Mouse (Mus musculus): Measurements from ENCODE around the gene Tm9sf4. TPM values are rescaled to one million over a fixed set of nuclear protein-coding genes. Genes with fewer than 3 reads are reported as not detected.

The Tm9sf4 gene
- polyA plus RNA-seq, 1 experiment = 37.3 TPM

DNA sequence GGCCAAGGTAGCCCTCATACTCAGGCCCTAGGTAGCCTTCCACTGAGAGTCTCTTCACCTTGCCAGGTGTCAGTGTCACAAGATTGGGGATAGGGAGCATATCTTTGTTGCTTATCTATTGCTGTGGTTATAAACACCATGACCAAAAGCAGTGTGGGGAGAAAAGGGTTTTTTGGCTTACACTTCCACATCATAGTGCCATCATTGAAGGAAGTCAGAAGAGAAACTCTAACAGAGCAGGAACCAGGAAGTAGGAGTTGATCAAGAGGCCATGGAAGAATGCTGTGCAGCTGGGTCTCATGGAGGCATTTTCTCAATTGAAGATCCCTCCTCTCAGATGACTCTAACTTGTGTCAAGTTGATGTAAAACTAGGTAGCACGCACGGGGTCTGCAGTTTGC, 47.0 kb downstream of the Tm9sf4 start:
- WGBS = 100% methylated on average over 2 of the region's 2 CpGs

DNA sequence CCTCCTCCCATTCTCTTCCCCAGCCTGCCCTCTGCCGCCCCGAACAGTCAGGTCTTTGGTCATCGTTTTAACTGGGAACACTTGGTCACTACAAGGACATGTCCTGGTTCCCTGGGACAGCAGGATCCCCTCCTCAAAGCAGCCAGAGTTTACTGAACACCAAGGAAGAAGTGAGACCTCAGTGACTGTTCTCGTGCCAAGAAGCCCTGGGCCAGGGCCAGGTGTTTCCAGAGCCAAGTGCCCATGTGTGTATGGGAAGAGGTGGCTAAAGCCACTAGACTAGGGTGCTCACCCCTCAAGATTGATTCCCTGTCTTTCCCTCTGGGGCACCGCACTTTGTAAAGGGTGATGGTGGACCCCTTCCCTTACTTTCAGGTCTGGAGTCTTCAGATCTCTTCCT, 48.2 kb downstream of the Tm9sf4 start:
- WGBS = 68% methylated on average over 5 of the region's 5 CpGs
- DNase-seq (ENCODE audit: low read depth, low spot score) = no peak

More for the DNA sequence above, 47.0 kb downstream of the Tm9sf4 start:
- DNase-seq (ENCODE audit: low read depth, low spot score) = no peak

DNA sequence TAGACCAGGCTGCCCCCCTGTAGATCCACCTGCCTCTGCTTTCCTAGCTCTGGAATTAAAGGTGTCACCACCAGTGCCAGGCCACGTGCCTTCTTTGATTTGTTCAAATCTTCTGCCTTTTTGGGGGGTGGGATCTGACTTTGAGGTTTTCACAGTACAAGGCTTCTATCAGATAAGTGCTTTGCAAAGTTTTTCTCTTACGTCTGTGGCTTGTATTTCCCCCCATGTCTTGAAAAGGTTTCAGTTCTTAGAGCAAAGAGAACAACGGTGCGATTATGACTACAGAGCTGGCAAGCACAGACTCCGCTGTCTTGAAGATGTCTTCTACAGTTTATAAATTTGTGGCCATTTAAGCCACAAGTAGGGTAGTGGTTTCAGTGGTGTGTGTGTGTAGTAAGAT, 50.3 kb downstream of the Tm9sf4 start:
- DNase-seq (ENCODE audit: low read depth, low spot score) = no peak
- 92% methylated on average over 5 of the region's 5 CpGs for WGBS

DNA sequence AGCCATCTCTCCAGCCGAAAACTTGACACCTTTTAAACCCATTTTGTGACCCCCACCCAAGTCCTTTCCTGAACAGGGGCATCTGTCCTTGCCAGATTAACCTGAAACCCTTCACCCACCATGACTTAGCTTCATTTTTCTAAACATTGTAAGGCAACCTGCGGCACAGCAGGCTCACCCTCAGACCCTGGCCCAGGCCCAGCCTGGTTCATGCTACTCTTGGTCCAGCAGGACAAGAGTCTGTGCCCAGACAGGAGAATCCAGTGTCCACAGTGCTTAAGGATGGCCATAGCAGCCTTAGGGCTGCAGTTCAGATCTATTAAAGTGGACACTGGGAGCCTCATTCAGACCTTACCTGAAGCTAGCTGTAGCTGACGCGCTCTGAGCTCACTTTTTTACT, 52.2 kb downstream of the Tm9sf4 start:
- DNase-seq (ENCODE audit: low read depth, low spot score) = no peak
- WGBS = 92% methylated on average over 4 of the region's 4 CpGs

DNA sequence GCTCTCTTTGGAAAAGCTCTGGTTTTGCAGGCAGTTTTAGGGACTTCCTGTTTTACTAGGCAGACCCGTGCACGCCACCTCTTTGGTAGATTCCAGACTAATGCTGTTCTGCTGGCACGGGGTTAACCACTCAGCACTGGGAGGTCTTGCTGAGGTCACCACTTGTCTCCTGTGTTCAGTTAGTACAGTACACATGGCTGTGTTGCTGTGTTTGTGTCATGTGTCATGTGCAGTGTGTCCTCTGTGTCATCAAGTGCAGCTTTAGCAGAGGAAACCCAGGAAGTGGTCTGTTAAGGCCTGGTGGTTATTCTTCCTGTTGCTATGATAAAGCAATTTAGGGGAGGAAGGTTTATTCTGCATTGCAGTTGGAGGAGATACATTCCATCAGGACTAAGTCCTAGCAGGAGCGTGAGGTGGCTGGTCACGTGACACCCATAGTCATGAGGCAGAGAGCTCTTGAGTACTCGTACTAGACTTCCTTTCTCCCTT, 53.7 kb downstream of the Tm9sf4 start:
- WGBS = 65% methylated on average over 6 of the region's 6 CpGs
- no peak for DNase-seq (ENCODE audit: low read depth, low spot score)

DNA sequence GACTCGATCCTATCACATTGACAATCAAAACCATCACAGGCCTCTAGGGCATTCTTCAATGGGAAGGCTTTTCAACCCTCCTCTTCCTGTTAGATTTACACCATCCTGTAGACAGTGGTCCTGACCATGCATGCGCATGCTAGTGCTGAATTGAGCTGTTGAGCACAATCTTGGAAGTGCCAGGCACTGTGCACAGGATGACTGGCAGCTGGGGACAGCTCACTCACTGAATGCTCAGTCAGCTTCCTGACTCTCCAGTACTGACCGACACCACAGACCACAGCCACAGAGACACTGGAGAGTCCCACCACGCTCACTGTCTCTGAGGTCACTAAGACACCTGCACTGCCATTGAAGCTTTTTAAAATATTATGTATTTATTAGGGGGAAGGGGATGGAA, 54.3 kb downstream of the Tm9sf4 start:
- no peak for DNase-seq (ENCODE audit: low read depth, low spot score)
- 78% methylated on average over 4 of the region's 4 CpGs for WGBS

DNA sequence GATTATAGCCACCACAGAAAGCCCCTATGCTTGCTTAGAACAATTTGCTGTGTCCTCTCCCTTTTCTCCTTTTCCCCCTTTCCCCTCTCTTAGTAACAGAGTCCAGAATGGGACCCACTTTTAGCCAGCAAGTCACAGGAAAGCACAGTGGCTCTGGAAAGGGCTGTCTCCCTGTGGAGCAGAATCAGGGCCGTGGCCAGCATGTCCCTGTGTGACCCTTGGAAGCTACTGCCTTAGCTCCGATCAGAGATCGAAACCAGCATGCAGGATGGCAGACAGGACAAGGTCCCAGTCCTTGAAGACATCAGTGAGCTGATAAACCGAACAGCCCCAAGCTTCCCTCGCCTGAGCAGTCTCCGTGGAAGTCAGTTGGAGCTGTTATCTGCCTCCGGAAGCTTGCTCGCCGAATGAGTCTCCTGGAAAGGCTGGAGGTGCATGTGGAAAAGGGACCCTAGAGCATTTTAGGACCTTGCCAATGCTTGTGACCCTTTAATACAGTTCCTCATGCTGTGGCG, 56.8 kb downstream of the Tm9sf4 start:
- no peak for DNase-seq (ENCODE audit: low read depth, low spot score)
- 83% methylated on average over 10 of the region's 10 CpGs for WGBS

DNA sequence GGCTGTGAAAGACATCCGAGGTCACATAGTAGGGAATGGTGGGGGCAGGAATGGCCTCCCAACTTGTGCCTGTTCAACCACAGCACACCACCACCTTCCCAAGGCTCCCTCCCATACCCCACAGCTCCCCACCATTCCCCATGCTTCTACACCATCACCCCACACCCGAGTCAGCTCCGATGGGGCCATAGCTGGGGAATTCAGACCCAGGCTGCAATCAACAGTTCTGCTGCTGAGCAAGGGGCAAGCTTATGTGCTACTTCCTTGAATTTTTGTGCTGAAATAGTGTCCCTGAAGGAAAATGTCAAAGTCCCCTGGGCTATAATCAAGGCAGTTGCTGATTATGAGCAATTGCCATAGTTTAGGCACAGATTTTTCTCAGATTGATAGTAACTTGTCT, 57.4 kb downstream of the Tm9sf4 start:
- 55% methylated on average over 3 of the region's 3 CpGs for WGBS
- no peak for DNase-seq (ENCODE audit: low read depth, low spot score)

DNA sequence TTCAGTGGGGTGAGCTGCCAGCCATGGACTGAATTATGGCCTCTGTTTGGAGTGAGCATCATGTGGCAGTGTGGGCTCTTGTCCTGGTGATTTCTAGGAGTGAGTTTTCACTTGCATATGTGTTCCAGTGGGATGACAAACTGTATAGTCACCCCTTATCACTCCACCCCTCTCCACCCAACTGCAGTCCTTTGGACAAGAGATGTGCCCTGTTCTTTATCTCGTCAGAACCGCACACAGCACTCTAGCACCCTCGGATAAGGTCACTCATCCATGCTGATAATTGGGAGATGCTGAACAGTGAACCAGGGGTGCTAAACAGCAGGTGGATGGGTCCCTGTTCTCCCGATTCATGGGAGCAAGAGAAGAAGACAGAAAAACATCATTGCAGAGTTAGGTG, 60.5 kb downstream of the Tm9sf4 start:
- WGBS = 91% methylated on average over 4 of the region's 4 CpGs
- no peak for DNase-seq (ENCODE audit: low read depth, low spot score)

DNA sequence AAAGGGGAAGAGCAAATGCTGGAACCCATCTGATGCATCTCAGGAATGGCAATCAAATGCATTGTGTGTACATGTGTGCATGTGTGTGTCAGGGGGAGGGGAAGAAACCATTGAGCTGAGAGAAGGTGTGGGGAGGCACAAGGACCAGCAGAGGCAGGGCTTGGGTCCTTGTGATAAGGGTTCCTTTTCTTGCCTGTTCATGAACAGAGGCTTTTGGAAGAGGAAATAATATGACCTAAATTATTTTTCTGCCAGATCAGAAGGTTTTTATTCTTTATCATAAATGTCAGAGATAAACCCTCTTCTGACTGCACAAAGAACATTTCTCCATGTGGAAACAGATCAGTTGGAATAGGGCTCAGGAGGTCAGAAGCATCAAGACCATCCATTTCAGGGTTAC, 61.0 kb downstream of the Tm9sf4 start:
- DNase-seq (ENCODE audit: low read depth, low spot score) = no peak

DNA sequence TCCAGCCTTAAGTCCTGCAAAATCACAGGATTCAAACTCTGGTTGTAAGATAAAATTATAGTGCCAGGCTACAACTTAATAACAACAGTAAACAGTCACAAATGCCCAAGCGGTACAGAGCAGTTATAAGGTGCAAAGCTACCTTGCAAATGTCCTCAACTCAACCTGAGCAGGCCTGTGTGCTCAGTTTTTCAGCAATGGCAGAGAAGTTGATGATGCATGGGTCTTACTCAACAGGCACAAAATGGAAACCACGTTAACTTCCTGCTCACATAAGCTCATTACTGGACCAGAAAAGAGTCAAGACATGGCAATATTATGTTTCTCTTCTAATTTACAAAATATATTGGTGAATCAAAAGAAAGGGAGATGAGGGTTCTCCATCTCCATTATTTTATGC, 61.5 kb downstream of the Tm9sf4 start:
- DNase-seq (ENCODE audit: low read depth, low spot score) = no peak
- 89% methylated on average over 2 of the region's 2 CpGs for WGBS

DNA sequence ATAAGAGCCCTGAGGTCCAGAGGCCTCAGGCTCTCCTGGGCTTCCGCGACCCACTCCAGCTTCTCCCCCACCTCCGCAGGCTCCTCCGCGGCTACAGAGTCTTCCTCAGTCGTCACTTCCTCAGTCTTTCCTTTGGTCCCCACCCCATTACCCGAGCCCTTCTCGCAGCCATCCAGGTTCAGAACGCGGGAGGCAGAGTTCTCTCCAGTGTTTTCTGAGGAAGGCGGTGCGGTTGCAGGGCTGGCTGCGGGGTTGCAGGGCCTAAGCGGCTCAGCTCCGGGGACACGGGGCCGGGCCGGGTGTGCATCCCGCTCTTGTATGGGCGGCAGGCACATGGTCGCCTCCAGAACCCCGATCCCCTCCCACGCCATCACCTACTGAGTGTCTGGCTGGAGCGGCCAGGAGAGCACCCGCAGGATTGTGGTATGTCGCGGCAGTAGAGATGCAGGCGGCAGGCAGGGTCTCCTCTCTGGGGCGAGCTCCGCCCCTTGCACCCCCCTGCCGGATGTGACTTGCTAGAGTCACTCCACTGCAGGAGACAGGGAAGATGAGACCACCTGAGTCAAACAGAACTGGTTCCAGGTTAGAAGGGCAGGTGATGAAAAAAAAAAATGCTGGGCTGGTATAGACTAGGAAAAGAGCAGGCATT, 64.0 kb downstream of the Tm9sf4 start, which contains the start of gene Tspyl3:
TSS of gene Tspyl3 (minus strand) at position 496 of the 649 bp plus-strand sequence.
- DNase-seq (ENCODE audit: low read depth, low spot score) = no peak
- WGBS = 30% methylated on average over 31 of the region's 31 CpGs

DNA sequence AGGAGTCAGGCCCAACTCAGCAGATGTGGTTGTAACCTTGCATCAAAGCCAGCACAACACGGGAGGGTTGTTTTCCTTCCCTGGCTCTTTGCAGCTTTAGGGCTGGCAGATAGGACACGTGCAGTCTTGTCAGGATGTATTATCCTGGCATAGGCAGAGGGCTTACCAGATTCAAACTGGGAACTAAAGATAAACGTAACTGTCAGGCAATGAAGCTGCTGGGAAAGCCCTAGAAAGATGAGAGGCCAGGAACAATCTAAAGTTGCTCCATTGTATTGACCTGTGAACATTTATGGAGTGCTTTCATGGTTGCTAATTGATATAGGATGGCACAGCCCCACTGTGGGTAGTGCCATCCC, 64.5 kb downstream of the Tm9sf4 start:
- no peak for DNase-seq (ENCODE audit: low read depth, low spot score)
- 14% methylated on average over 3 of the region's 3 CpGs for WGBS

DNA sequence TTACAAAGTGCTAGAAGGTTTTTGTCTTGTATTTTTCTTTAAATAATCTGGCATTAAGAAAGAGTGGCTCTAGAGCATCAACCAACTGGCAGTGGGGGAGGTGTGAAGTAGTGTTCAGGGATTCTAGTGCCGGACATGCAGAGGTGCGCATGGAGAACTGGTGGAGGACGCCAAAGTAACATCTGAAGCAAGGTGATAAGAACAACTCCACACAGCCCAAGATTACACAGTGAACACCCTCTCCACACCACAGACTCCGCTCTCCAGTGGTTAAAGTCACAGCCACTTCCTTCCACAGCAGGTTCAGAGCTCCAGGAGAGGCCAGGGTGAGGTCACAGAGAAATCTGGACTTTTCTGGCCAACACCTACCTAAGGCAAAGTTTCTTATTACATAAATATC, 66.9 kb downstream of the Tm9sf4 start:
- no peak for DNase-seq (ENCODE audit: low read depth, low spot score)
- WGBS = 83% methylated on average over 4 of the region's 4 CpGs

DNA sequence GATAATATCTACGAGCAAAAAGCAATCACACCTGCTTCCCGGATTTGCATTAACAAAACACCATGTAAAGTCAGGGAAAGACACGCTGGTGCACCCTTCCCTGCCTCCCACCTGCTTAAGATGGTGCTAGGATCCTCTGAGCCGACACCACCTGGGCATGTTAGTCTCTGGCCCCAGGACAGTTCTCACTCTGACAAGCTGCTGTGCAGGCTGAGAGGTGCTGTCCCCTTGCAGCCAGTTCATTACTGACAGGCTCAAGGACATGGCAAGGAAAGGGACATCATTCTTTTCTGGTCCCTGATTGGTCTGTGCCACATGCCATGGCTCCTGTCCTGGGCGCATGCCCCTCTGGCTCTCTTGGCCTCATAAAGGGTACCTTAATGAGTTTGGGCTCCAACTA, 67.4 kb downstream of the Tm9sf4 start:
- DNase-seq (ENCODE audit: low read depth, low spot score) = no peak
- 79% methylated on average over 5 of the region's 5 CpGs for WGBS

DNA sequence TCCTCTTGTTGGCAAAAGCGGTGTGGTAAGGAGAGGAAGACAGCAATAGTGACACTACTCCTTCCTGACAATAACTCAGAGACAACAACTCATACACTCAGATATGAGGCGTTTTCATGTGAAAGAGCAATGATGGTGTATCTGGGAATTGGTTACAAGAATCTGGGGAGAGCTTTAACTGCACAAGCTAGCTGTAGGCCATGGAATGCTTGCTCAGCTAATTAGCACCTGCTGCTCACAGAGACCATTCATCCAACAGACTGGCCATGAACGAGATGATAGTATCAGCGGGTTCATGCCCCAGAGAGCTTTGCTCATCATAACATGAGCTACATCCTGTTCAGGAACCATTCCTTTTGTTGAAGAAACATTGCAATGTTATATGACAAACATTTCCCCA, 76.1 kb downstream of the Tm9sf4 start:
- WGBS = 43% methylated on average over 4 of the region's 4 CpGs

DNA sequence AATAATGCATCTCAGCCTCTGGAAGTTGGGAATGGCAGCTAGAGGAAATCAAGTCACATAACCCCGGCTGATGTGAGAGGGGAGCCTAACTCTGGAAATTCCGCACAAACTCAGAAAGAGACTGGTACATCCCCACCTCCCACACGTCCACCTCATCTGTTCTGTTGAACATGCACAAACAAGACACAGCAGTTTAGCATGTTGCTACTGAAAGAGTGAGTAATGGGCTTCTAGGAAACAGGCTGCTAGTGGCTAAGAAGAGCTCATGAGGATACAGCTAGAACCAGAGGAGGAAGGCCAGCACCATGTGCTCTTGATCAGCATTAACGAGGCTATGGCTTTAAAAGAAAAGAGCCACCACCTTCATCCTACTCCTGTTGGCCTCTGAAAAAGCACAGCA, 76.8 kb downstream of the Tm9sf4 start:
- WGBS = 47% methylated on average over 4 of the region's 4 CpGs
- DNase-seq (ENCODE audit: low read depth, low spot score) = no peak

More for the DNA sequence above, 76.1 kb downstream of the Tm9sf4 start:
- DNase-seq (ENCODE audit: low read depth, low spot score) = no peak

DNA sequence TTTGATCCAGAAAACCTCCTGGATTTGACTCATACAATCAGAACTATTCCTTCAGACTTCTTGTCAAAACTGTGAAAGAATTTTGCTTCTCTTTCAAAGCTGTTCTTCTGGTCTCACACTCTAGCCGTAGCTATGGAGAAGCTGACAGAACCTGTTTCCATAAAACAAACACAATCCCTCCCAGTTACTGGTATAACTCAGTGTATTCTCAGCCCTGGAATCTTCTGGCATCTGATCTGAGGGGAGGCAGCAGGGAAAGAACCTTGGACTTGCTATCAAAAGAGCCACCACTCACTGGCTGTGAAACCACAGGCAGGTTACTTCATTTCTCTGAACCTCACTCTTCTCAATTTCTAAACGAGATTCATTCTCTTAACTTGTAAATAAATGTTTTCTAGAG, 77.3 kb downstream of the Tm9sf4 start:
- WGBS = 18% methylated on average over 2 of the region's 2 CpGs
- DNase-seq (ENCODE audit: low read depth, low spot score) = no peak

DNA sequence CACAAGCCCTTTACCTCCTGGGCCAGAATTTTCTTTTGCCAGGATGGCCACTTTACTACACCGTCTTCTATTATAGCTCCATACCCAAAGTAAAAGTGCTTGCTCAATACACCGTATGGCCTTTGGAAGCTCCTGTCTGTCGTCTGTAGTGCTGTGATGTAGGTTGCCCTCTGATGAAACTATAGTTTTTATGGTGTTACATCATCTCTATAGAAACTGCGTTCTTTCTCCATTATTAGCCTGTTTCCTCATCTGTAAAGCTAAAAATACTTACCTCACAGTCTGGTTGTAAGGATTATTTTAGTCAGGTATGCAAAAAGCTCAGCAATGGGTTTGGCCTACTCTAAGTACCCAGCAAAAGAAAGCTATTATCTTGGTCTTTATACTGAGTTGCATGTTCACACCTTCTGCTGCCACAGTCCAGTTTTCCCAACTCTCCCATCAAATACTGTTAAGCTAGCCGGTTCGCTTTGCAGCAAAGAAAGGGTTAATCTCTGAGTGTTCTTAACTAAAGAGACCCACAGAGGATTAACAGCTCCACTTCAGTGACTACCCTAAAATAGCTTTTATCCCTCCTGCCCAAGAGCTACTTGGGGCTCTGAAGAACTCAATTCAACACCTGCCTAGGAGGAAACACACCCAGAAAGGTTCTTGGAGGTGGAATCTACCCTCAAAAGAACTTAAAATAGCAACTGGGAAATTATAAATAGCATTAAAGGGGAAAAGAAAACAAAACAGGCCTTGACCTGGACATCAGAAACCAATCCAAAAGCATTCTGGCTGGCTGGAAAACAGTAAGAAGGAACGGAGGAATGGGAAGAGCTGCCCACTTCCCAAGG, 78.1 kb downstream of the Tm9sf4 start:
- DNase-seq (ENCODE audit: low read depth, low spot score) = no peak
- WGBS = 17% methylated on average over 7 of the region's 7 CpGs

DNA sequence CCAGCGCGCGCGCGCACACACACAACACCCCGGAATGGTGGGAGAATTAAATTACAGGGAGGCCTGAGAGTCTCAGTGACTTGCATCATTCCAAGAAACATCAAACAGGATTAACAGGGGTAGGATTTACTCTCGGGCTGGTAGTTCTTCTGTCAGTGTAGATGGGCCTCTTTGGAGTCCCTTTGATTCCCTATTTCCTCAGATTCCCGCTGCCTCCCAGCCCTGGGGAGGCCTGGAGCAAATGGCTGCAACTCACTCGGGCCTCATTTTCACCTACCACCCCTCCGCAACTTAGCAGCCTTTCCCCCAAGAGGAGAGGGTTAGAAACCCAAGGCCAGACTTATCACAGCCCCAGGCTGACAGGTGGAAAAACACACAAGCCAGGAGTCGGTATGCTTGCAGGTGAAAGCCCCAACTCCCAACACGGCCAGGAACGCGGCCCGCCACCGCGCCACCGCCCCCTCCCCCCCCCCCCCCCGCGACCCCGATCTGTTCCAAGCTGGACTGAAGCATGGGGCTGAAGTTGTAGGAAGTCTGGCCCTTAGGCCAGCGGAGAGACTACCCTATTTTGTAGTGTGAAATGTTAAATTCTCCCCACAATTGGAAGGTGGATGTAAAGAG, 78.9 kb downstream of the Tm9sf4 start:
- no peak for DNase-seq (ENCODE audit: low read depth, low spot score)
- 3% methylated on average over 22 of the region's 22 CpGs for WGBS
